8 mouse cellular contexts compared by ENCODE assay signal in genomic region chrX:13207512-13208341, GRCm38 (mm10).
DNase-seq lines count a peak whose midpoint lies in the region; ATAC-seq lines count a peak whose summit lies in the region.

No protein-coding gene starts in this region.

- H3K9me3 ChIP-seq in megakaryocyte, embryonic 14.5 days = no peaks in the 10 kb centered on the region

- H3K4me1 ChIP-seq in megakaryocyte, embryonic 14.5 days = peaks cover 13% of the 10 kb centered on the region

- DNase-seq in adrenal gland, adult (ENCODE audit: inconsistent age in 2 of 2, low spot score in 1 of 2) = peak; percentile 86 to 96
- DNase-seq in embryo, embryonic 10 days (ENCODE audit: low spot score) = peak; percentile 96
- DNase-seq in gastrocnemius, postnatal 10 days = peak; percentile 80
- peak; percentile 55 to 90 for DNase-seq in left cerebral cortex, adult 9 months (ENCODE audit: low spot score in 2 of 2)
- peak; percentile 85 to 93 for DNase-seq in right cerebral cortex, adult 2 months (ENCODE audit: low spot score in 2 of 2)
- DNase-seq in urinary bladder, postnatal 10 days (ENCODE audit: low spot score) = peak; percentile 52

- ATAC-seq in inflammation-experienced regulatory T-cells, adult 6 months = peak; percentile 85

- H3K4me3 ChIP-seq in megakaryocyte, embryonic 14.5 days (replicated peaks) = peak overlapping the region; percentile 87

- no peaks in the 10 kb centered on the region for H3K27me3 ChIP-seq in megakaryocyte, embryonic 14.5 days (replicated peaks)

- no peaks in the 10 kb centered on the region for H3K36me3 ChIP-seq in megakaryocyte, embryonic 14.5 days (replicated peaks; ENCODE audit: low read length)

Comparison
In these comparisons a context has a peak if more than half of its experiments do, and no peak if none do; other contexts are left out.
1. Peak in every context shown above with its lines: DNase-seq, ATAC-seq and H3K4me3 ChIP-seq.